Mouse (Mus musculus): ENCODE measurements around the gene Arrdc2.

The Arrdc2 gene

GRCm38 (mm10) chr8:70786291-70787050 is 53.0 kb downstream of the Arrdc2 start:
- DNase-seq = no peak

All from kidney, postnatal 25 days (tissue).